Mouse (Mus musculus) T-helper 17 cell (primary cell): ENCODE data around the gene Ddb1.

Experiments
- in situ Hi-C, 2 experiments: fragments of 300-600 bp; cut with MboI, MseI; formaldehyde crosslinking; loops; 1 replicate in 1 of 2; 2 replicates in 1 of 2; pipeline ENCODE4 v1.15.1; 2025; ENCODE audit warnings: high pct_unique_total_duplicates in 2 of 2

The Ddb1 gene

DNA sequence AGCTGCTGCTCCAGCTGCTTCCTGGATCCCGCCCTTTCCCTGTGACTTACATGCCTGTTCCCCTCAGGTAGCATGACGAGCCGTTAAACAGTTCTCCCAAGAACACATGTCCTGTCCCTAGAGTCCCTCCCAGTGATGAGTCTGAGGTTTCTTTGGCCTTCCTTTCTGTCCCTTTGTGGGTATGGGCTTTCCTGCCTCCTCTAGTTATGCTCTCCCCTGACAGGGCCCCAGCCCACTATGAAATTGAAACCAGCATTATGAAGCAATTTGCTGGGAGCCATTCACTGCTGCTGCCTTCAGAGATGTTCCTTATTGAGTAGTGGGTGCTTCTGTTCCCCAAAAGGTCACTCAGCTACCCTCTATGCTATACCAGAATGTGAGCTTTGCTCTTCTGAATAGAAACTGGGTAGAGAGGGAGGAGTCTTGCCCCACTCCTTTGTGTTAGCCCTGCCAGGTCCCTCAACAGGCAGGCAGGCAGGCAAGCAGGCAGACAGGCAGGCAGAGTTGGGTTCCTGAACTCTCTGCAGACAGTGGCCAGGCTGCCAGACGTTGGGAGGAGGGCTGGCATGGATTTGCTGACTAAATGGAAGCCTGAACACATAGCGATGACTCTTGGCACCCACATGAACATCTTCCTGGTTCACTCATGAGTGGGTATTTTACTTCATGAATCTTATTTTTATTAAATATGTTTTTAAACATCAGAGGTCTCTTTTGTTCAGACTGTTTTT is 15.8 kb upstream of the Ddb1 start:
- in situ Hi-C loops, result loop anchor here in 1 of 2 experiments (25.0 kb wide), 1 partner anchor 873 kb away; the partner anchor contains the start of gene Ms4a6c

DNA sequence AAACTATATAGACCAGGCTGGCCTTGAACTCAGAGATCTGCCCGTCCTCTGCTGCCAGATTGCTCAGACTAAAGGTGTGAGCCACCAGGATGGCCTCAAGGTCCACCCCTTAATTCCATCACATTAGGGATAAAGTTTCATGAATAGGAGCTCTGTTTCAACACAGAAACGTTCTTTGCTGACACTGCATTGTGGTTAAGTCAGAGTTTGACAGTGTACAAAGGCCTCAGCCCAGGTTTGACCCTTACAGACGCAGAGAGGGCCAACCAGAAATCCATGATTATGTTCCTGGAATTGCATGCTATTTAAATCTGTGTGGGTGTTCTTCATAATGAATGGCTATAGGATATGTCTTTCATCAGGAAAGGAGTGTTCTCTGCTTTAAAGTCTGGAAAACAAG is 14.8 kb upstream of the Ddb1 start:
- in situ Hi-C loops, result loop anchor here in 1 of 2 experiments (25.0 kb wide), 1 partner anchor 872 kb away; the partner anchor contains the start of gene Ms4a6c

GRCm38 (mm10) chr19:10591659-10592377 is 13.3 kb upstream of the Ddb1 start:
- in situ Hi-C loops, result loop anchor here in 1 of 2 experiments (25.0 kb wide), 1 partner anchor 870 kb away; the partner anchor contains the start of gene Ms4a6c

DNA sequence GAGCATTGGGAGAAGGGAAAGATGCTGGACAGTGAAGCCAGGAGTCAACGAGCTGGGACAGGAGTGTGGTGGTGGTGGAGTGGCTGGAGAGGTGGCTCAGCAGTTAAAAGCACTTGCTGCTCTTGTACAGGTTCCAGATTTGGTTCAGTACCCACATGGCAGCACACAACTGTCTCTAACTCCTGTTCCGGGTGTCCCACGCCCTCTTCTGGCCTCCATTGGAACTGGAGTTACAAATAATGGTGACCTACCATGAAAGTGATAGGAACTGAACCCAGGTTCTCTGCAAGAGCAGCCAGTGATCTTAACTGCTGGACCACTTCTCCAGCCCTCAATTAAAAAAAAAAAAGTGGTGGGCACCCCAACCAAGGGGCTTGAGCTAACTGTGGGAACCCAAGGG is 6.9 kb upstream of the Ddb1 start:
- in situ Hi-C loops, result loop anchor here in 1 of 2 experiments (5.0 to 25.0 kb wide), 2 partner anchors 46 to 864 kb away; partner anchors contain the start of gene Ms4a6c

DNA sequence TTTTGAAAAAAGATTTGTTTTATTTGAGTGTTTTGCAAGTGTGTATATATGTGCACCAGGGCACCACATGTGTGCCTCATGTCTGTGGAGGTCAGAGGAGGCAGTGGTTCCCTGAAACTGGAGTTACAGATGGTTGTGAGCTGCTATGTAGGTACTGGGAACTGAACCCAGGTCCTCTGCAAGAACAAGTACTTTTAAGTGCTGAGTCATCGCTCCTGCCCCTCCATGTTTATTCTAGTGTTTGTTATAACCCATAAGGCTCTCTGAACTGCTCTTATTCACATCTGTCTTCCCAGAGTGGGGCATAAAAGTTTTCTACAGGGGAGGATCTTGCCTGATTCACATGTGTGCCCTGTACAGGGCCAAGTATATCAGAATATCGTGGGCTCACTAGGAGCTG is 5.5 kb upstream of the Ddb1 start:
- in situ Hi-C loops, result loop anchor here in 1 of 2 experiments (5.0 to 25.0 kb wide), 3 partner anchors 47 to 1338 kb away; partner anchors contain the start of gene Ms4a6c

GRCm38 (mm10) chr19:10602247-10602769 is 2.8 kb upstream of the Ddb1 start:
- in situ Hi-C loops, result loop anchor here in 1 of 2 experiments (25.0 kb wide), 1 partner anchor 1335 kb away; no protein-coding TSS in a partner anchor

DNA sequence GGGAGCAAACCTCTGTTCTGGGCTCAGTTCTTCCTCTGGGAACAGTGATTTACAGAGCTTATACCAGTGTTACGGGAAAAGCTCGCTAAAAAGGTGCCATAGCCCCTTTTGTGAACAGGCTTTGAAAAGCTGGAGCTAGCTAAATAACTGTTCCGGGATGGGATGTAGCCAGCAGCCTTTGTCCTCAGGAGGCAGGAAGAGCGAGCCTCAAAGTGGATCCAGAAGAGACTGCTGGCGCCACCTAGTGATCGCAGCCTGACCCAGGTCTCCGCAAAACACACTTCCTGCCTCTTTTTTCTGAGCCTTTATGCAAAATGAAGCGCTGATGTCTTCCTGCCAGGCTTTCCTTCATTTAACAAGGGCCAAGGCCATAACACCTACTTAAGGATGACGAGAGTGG is 2.3 kb upstream of the Ddb1 start:
- in situ Hi-C loops, result loop anchor here in 1 of 2 experiments (25.0 kb wide), 1 partner anchor 1335 kb away; no protein-coding TSS in a partner anchor

DNA sequence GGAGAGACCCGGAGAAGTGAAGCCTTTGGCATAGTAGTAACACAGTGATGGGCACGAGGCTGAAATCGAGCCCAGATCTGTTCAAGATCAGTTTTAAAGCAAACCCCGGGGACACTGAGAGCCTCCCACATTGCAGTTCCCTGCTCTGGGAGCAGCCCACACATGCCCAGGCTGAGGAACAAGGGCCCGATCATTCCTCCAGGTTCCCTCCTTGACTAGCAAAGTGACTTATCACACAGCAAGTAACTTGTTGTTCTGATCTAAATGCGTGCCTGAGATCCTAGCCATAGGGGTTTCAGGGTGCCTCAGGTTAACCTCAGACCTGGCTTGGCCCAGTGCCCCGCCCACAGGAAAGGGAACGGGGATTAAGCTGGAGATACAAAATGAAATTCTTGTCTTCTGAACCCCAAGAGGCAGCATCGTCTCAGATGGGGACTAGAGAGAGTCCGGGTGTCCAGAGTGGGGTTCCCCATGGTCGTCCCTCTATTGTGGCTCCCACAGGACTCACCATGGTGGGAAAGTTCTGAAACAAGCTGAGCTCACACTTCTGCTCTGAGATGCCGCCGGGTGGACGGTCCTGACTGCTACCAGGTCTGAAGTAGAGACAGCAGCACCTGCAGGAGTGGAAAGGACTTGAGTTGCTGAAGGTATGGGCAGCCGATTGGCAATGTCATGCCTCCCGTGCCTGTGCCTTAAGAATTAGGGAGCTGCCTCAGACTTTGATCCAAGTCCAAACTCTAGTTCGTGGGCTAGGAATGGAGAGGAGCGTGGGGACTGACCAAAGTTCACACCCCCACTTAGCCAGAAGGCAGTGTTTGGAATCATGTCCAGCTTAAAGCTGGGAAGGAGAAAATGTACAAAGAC is 1.2 kb upstream of the Ddb1 start:
- in situ Hi-C loops, result loop anchor here in 1 of 2 experiments (25.0 kb wide), 1 partner anchor 1333 kb away; no protein-coding TSS in a partner anchor

DNA sequence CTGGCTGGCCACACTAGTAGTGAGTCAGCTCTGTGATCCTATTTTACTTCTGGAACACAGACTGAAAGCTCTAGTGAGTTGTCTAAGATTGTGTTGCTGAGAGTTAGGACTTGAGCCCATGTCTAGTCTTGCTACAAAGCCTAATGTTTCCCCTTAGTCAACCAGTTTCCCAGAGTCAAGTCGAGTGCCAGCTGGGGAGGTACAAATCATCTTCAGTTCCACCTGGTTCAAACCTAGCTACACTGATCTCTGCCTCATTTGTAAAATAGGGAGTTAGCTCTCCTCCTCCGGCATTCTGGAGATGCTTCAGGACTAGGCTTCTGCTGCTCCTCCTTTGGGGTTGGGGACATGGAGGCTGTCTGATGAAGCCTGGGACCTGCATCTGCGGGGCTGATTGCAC is 593 bp upstream of the Ddb1 start:
- in situ Hi-C loops, result loop anchor here in 1 of 2 experiments (25.0 kb wide), 1 partner anchor 1333 kb away; no protein-coding TSS in a partner anchor

GRCm38 (mm10) chr19:10605901-10606622 is 935 bp downstream of the Ddb1 start:
- in situ Hi-C loops, result loop anchor here in 1 of 2 experiments (25.0 kb wide), 1 partner anchor 1331 kb away; no protein-coding TSS in a partner anchor

GRCm38 (mm10) chr19:10608573-10609240 is 3.6 kb downstream of the Ddb1 start:
- in situ Hi-C loops, result loop anchor here in 1 of 2 experiments (25.0 kb wide), 1 partner anchor 1329 kb away; no protein-coding TSS in a partner anchor

- in situ Hi-C loops, result no loop called here
Observed at GRCm38 (mm10) chr19:10634106-10634871, 29.2 kb downstream of the Ddb1 start, which contains the start of gene Vwce. Gene Vwce, plus strand, starts transcription at chr19:10634213.

GRCm38 (mm10) chr19:10634872-10635318 is 29.8 kb downstream of the Ddb1 start:
- in situ Hi-C loops, result no loop called here

- in situ Hi-C loops, result no loop called here
Observed at GRCm38 (mm10) chr19:10637840-10638239, 32.7 kb downstream of the Ddb1 start.

- in situ Hi-C loops, result no loop called here
Observed at GRCm38 (mm10) chr19:10640080-10640479, 35.0 kb downstream of the Ddb1 start.

- in situ Hi-C loops, result no loop called here
Observed at GRCm38 (mm10) chr19:10640589-10641378, 35.7 kb downstream of the Ddb1 start.

DNA sequence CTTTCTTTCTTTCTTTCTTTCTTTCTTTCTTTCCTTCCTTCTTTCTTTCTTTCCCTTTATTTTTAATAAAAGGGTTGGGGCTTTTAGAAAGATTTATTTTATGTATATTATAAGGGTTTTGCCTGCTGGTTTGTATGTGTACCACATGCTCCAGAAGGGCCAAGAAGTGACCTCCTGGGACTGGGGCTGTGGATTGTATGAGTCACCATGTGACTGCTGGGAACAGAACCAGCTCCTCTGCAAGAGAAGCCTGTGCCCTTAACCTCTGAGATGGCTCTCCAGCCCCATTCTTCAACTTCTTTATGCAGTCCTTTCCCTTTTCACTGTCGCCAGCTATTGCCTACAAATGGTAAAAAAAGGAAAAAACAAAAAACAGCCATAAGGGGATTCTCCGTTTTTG is 40.5 kb downstream of the Ddb1 start:
- in situ Hi-C loops, result no loop called here

DNA sequence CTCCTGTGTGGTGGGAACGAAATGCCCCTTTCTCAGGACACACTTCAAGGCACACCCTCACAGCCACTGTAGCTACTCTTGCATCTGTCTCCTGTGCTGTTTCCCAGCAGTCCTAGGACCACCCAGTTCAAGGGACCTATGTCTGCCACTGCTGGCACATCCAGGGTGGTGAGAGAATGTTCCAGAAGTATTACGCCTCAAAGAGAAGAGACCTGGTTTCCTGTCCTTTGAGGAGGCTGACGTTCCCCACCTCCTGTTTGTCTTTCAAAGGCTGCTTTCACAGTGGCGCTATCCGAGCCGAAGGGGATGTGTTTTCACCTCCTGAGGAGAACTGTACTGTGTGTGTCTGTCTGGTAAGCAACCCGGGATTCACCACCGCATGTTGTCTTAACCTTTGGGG is 43.0 kb downstream of the Ddb1 start:
- in situ Hi-C loops, result no loop called here
